In genomic region chr12:16383499-16383935, GRCm38 (mm10) we compare ENCODE assay signal across 11 mouse cellular contexts.
DNase-seq lines count a peak whose midpoint lies in the region; ATAC-seq and TF ChIP-seq lines count a peak whose summit lies in the region.
"Had no signal": no experiment of that assay in that cellular context is flagged by ENCODE, and none has a peak within 500 bp of the region (broad histone marks: within the 10 kb centered on the region; RNA-seq: fewer than 3 reads in every experiment).

No protein-coding gene starts in this region.

- H3K27ac ChIP-seq in embryonic facial prominence, embryonic 13.5 days: peak overlapping the region; percentile 83
- H3K27ac ChIP-seq in embryonic facial prominence, embryonic 10.5 days (replicated peaks): no peak overlapping the region
- H3K27ac ChIP-seq in liver, adult 2 months (replicated peaks; ENCODE audit: insufficient read depth, low read depth, low read length): no peak overlapping the region
- no peak overlapping the region for H3K27ac ChIP-seq in stomach, postnatal 0 days (replicated peaks)
- H3K27ac ChIP-seq: midbrain, embryonic 12.5 days had no signal

- no peak for TF ChIP-seq EP300 in stomach, postnatal 0 days (optimal IDR thresholded peaks at IDR 0.05)

- H3K4me2 ChIP-seq in embryonic facial prominence, embryonic 13.5 days: peak overlapping the region; percentile 27
- no peak overlapping the region for H3K4me2 ChIP-seq in stomach, postnatal 0 days (replicated peaks; ENCODE audit: low read depth)
- H3K4me2 ChIP-seq: midbrain, embryonic 12.5 days had no signal

- peaks cover 27% of the 10 kb centered on the region for H3K4me1 ChIP-seq in embryonic facial prominence, embryonic 13.5 days
- H3K4me1 ChIP-seq in embryonic facial prominence, embryonic 10.5 days: no peaks in the 10 kb centered on the region
- H3K4me1 ChIP-seq in liver, adult 2 months (ENCODE audit: control insufficient read depth, insufficient read depth, low read length): no peaks in the 10 kb centered on the region
- H3K4me1 ChIP-seq in stomach, postnatal 0 days (replicated peaks; ENCODE audit: control insufficient read depth, insufficient read depth): no peaks in the 10 kb centered on the region
- H3K4me1 ChIP-seq: midbrain, embryonic 12.5 days had no signal

- DNase-seq in embryonic facial prominence, embryonic 10.5 days (ENCODE audit: low spot score): no peak
- DNase-seq in liver, adult 2 months (ENCODE audit: extremely low read depth, low read depth, low spot score): peak; percentile 4
- DNase-seq in liver: no peak
- DNase-seq in lung, postnatal 14 days: peak; percentile 9
- DNase-seq in stomach, postnatal 0 days (ENCODE audit: low spot score): no peak
- no peak for DNase-seq in heart, adult 8-10 months (ENCODE audit: low spot score)
- DNase-seq in cerebellum, adult 9-11 months: no peak
- DNase-seq: heart, postnatal 10 days had no signal

- H3K4me3 ChIP-seq in embryonic facial prominence, embryonic 13.5 days: no peak overlapping the region
- H3K4me3 ChIP-seq in embryonic facial prominence, embryonic 10.5 days: no peak overlapping the region
- H3K4me3 ChIP-seq in liver, adult 2 months (ENCODE audit: insufficient read depth, low read depth, low read length): no peak overlapping the region
- H3K4me3 ChIP-seq in stomach, postnatal 0 days (ENCODE audit: low read depth, low read length): no peak overlapping the region
- H3K4me3 ChIP-seq: midbrain, embryonic 12.5 days had no signal

- ATAC-seq in embryonic facial prominence, embryonic 13.5 days (ENCODE audit: insufficient number of reproducible peaks, insufficient read depth, low FRiP score, low TSS enrichment, low read depth): 0 out of 2 replicates have a peak, but pooled peaks have one; percentile 12
- no peak for ATAC-seq in stomach, postnatal 0 days (ENCODE audit: low FRiP score, low TSS enrichment)
- ATAC-seq: Patski had no signal

- H3K27me3 ChIP-seq in embryonic facial prominence, embryonic 13.5 days: no peaks in the 10 kb centered on the region
- no peaks in the 10 kb centered on the region for H3K27me3 ChIP-seq in embryonic facial prominence, embryonic 10.5 days (replicated peaks; ENCODE audit: low read depth, poor library complexity, severe bottlenecking)
- H3K27me3 ChIP-seq in liver, adult 2 months (ENCODE audit: control insufficient read depth, insufficient read depth, low read length): no peaks in the 10 kb centered on the region
- H3K27me3 ChIP-seq in stomach, postnatal 0 days (ENCODE audit: control insufficient read depth, insufficient read depth, low read length): no peaks in the 10 kb centered on the region
- H3K27me3 ChIP-seq: midbrain, embryonic 12.5 days; Patski had no signal

- no peaks in the 10 kb centered on the region for H3K9me3 ChIP-seq in embryonic facial prominence, embryonic 13.5 days
- no peaks in the 10 kb centered on the region for H3K9me3 ChIP-seq in embryonic facial prominence, embryonic 10.5 days
- H3K9me3 ChIP-seq in stomach, postnatal 0 days (ENCODE audit: control insufficient read depth, low read length): no peaks in the 10 kb centered on the region
- H3K9me3 ChIP-seq: midbrain, embryonic 12.5 days had no signal

- TF ChIP-seq POLR2A in liver, adult 2 months (IDR thresholded peaks at IDR 0.05; ENCODE audit: extremely low read depth, insufficient read depth, low read length): no peak

- TF ChIP-seq CTCF in liver, adult 2 months (IDR thresholded peaks at IDR 0.05; ENCODE audit: low read depth, low read length): no peak
- TF ChIP-seq CTCF in stomach, postnatal 0 days (IDR thresholded peaks at IDR 0.05; ENCODE audit: low read depth): peak; percentile 55

- no peaks in the 10 kb centered on the region for H3K79me2 ChIP-seq in liver, adult 2 months (ENCODE audit: control insufficient read depth, insufficient read depth, low read length)

- WGBS in embryonic facial prominence, embryonic 13.5 days: 52% methylated on average over 15 of the region's 15 CpGs
- 84% methylated on average over 15 of the region's 15 CpGs for WGBS in embryonic facial prominence, embryonic 10.5 days
- WGBS in liver, adult 2 months: 72% methylated on average over 15 of the region's 15 CpGs
- WGBS in stomach, postnatal 0 days: 34% methylated on average over 15 of the region's 15 CpGs

- H3K36me3 ChIP-seq in embryonic facial prominence, embryonic 13.5 days: no peaks in the 10 kb centered on the region
- no peaks in the 10 kb centered on the region for H3K36me3 ChIP-seq in embryonic facial prominence, embryonic 10.5 days (replicated peaks)
- H3K36me3 ChIP-seq in liver, adult 2 months (ENCODE audit: control insufficient read depth, insufficient read depth, low read length): no peaks in the 10 kb centered on the region
- no peaks in the 10 kb centered on the region for H3K36me3 ChIP-seq in stomach, postnatal 0 days (ENCODE audit: control insufficient read depth, insufficient read depth, low read length)
- H3K36me3 ChIP-seq: midbrain, embryonic 12.5 days had no signal

- no peak overlapping the region for H3K9ac ChIP-seq in embryonic facial prominence, embryonic 13.5 days
- no peak overlapping the region for H3K9ac ChIP-seq in liver, adult 2 months (ENCODE audit: low read depth, low read length)
- H3K9ac ChIP-seq in stomach, postnatal 0 days (ENCODE audit: low read length): no peak overlapping the region
- H3K9ac ChIP-seq: midbrain, embryonic 12.5 days had no signal

Comparison
In these comparisons a context has a peak if more than half of its experiments do, and no peak if none do; other contexts are left out.
1. DNase-seq: peak in liver, adult 2 months (single experiment) and lung, postnatal 14 days (single experiment); none in embryonic facial prominence, embryonic 10.5 days (single experiment), liver (single experiment), stomach, postnatal 0 days (single experiment), heart, adult 8-10 months (single experiment) and cerebellum, adult 9-11 months (single experiment).